Mouse (Mus musculus) limb, embryonic 11.5 days (tissue): ENCODE measurements around the gene Ap3b2. TPM values are rescaled to one million over a fixed set of nuclear protein-coding genes. Genes with fewer than 3 reads are reported as not detected.

Source experiments
- ATAC-seq: fragments of 200-750 bp; cut with Nextera tagmentation; 2 replicates; pipeline ENCODE4 v1.8.0; 2017; ENCODE audit warnings: low read depth; ENCODE audit not compliant: insufficient number of reproducible peaks, low FRiP score, low TSS enrichment
- DNase-seq: peaks from one replicate; pipeline ENCODE4 v3.0.0-alpha.2; 2015; ENCODE audit warnings: low spot score
- H3K27ac ChIP-seq: fragments of 300-500 bp; sonication (generic); replicated peaks from 2 replicates; pipeline ENCODE4 v1.5.1; 2014; ENCODE audit warnings: low read depth, mild to moderate bottlenecking, low read length
- H3K27me3 ChIP-seq: fragments of 300-500 bp; sonication (generic); 2 replicates; pipeline ENCODE4 v1.6.1; 2014; ENCODE audit warnings: mild to moderate bottlenecking, low read length, mixed read lengths; ENCODE audit not compliant: control insufficient read depth, insufficient read depth
- H3K36me3 ChIP-seq: fragments of 300-500 bp; sonication (generic); 2 replicates; pipeline ENCODE4 v1.6.1; 2014; ENCODE audit warnings: mild to moderate bottlenecking, low read length, moderate library complexity, mixed read lengths; ENCODE audit not compliant: control insufficient read depth, insufficient read depth
- H3K4me1 ChIP-seq: fragments of 300-500 bp; sonication (generic); 2 replicates; pipeline ENCODE4 v1.6.1; 2014; ENCODE audit warnings: low read length, mixed read lengths; ENCODE audit not compliant: control insufficient read depth, insufficient read depth
- H3K4me2 ChIP-seq: fragments of 300-500 bp; sonication (generic); 2 replicates; pipeline ENCODE4 v1.6.1; 2014; ENCODE audit warnings: low read depth, mild to moderate bottlenecking, moderate library complexity; ENCODE audit not compliant: severe bottlenecking
- H3K4me3 ChIP-seq: fragments of 300-500 bp; sonication (generic); 2 replicates; pipeline ENCODE4 v1.5.1; 2014; ENCODE audit warnings: low read depth, low read length
- H3K9ac ChIP-seq: fragments of 300-500 bp; sonication (generic); 2 replicates; pipeline ENCODE4 v1.6.1; 2014; ENCODE audit warnings: mild to moderate bottlenecking, low read length
- H3K9me3 ChIP-seq: fragments of 300-500 bp; sonication (generic); 2 replicates; pipeline ENCODE4 v1.6.1; 2016; ENCODE audit warnings: low read length; ENCODE audit not compliant: control insufficient read depth
- WGBS: fragments of 180-500 bp; shearing (Covaris S2); extraction: QIAGEN DNeasy Blood & Tissue Kit; methylation state at CpG from one replicate; pipeline ENCODE4 v1.1.7; 2014; 5-methylcytosine and 5-hydroxymethylcytosine counted together
- microRNA counts: library from miRNA; unstranded; fragments of <30 nt; microRNA quantifications from one replicate; lab custom pipeline; 2016
- polyA plus RNA-seq: library from polyadenylated mRNA; unstranded; fragments of >200 nt; fragmentation: Nextera tagmentation; extraction: Ambion mirVana; gene quantifications from 2 replicates; pipeline ENCODE4 v1.2.1, GENCODE M21; 2014

Gene Ap3b2
- polyA plus RNA-seq, 1 experiment from 2014 or later: 0.21 TPM

- H3K36me3 ChIP-seq: no peaks in the 10 kb centered on the region
- H3K9me3 ChIP-seq: no peaks in the 10 kb centered on the region
- H3K4me1 ChIP-seq: no peaks in the 10 kb centered on the region
- H3K27me3 ChIP-seq: no peaks in the 10 kb centered on the region
- no peak overlapping the region for H3K4me2 ChIP-seq
- H3K4me3 ChIP-seq: no peak overlapping the region
- H3K27ac ChIP-seq: no peak overlapping the region
- H3K9ac ChIP-seq: no peak overlapping the region
- WGBS: 2% methylated on average over 4 of the region's 4 CpGs
- DNase-seq: peak; percentile 81
- no peak for ATAC-seq
Measured at GRCm38 (mm10) chr7:81464116-81464515, 29.6 kb downstream of the Ap3b2 start.

- no peak for ATAC-seq
- H3K4me2 ChIP-seq: no peak overlapping the region
Measured at GRCm38 (mm10) chr7:81462815-81463214, 30.9 kb downstream of the Ap3b2 start.

GRCm38 (mm10) chr7:81455155-81455651 is 38.5 kb downstream of the Ap3b2 start, which contains the start of gene Cpeb1:
Gene Cpeb1 (minus strand): TSS chr7:81455465.
- no peaks in the 10 kb centered on the region for H3K36me3 ChIP-seq
- peak within 1 kb of the TSS; percentile 78 for H3K4me2 ChIP-seq
- H3K27me3 ChIP-seq: peaks cover 50% of the 10 kb centered on the region
- ATAC-seq (no peak), DNase-seq (peak; percentile 56)
- no peak within 1 kb of the TSS for H3K27ac ChIP-seq
- under 1% methylated on average over 28 of the region's 28 CpGs for WGBS
- H3K9me3 ChIP-seq: no peaks in the 10 kb centered on the region
- peaks cover 11% of the 10 kb centered on the region for H3K4me1 ChIP-seq
- H3K9ac ChIP-seq: no peak within 1 kb of the TSS
- H3K4me3 ChIP-seq: peak within 1 kb of the TSS; percentile 37

More at GRCm38 (mm10) chr7:81462815-81463214, 30.9 kb downstream of the Ap3b2 start:
- Histone ChIP-seq H3K27ac (no peak overlapping the region), H3K4me3 (no peak overlapping the region), H3K4me1 (no peaks in the 10 kb centered on the region), H3K27me3 (no peaks in the 10 kb centered on the region), H3K9me3 (no peaks in the 10 kb centered on the region), H3K36me3 (no peaks in the 10 kb centered on the region), H3K9ac (no peak overlapping the region)
- DNase-seq: no peak
- 80% methylated on average over 3 of the region's 3 CpGs for WGBS

GRCm38 (mm10) chr7:81454331-81455039 is 39.2 kb downstream of the Ap3b2 start:
- H3K36me3 ChIP-seq: no peaks in the 10 kb centered on the region
- no peaks in the 10 kb centered on the region for H3K9me3 ChIP-seq
- no peak overlapping the region for H3K27ac ChIP-seq
- WGBS: 2% methylated on average over 48 of the region's 87 CpGs
- peaks cover 50% of the 10 kb centered on the region for H3K27me3 ChIP-seq
- H3K4me3 ChIP-seq: peak overlapping the region; percentile 37
- DNase-seq (peak; percentile 40), ATAC-seq (no peak)
- peaks cover 11% of the 10 kb centered on the region for H3K4me1 ChIP-seq
- H3K9ac ChIP-seq: no peak overlapping the region
- H3K4me2 ChIP-seq: peak overlapping the region; percentile 78

GRCm38 (mm10) chr7:81453443-81454274 is 40.1 kb downstream of the Ap3b2 start:
- Histone ChIP-seq H3K27ac (no peak overlapping the region), H3K36me3 (no peaks in the 10 kb centered on the region), H3K9me3 (no peaks in the 10 kb centered on the region), H3K9ac (no peak overlapping the region), H3K4me1 (peaks cover 11% of the 10 kb centered on the region), H3K4me2 (peak overlapping the region; percentile 78), H3K27me3 (peaks cover 50% of the 10 kb centered on the region), H3K4me3 (peak overlapping the region; percentile 37)
- DNase-seq (peak; percentile 63), ATAC-seq (peak; percentile 54; the same call in 1 of the 2 replicates)
- WGBS: 3% methylated on average over 83 of the region's 84 CpGs

GRCm38 (mm10) chr7:81452971-81453441 is 40.7 kb downstream of the Ap3b2 start:
- DNase-seq (peak; percentile 61), ATAC-seq (peak; percentile 62; the same call in 1 of the 2 replicates)
- Histone ChIP-seq H3K4me2 (peak overlapping the region; percentile 78), H3K4me1 (peaks cover 11% of the 10 kb centered on the region), H3K27me3 (peaks cover 50% of the 10 kb centered on the region), H3K36me3 (no peaks in the 10 kb centered on the region), H3K9me3 (no peaks in the 10 kb centered on the region), H3K27ac (no peak overlapping the region), H3K4me3 (no peak overlapping the region), H3K9ac (no peak overlapping the region)
- WGBS: 2% methylated on average over 21 of the region's 21 CpGs

MicroRNA genes within 50 kb of the gene (microRNA counts, 519-probe panel; counts per million panel counts)
- microRNA mmu-miR-1839-3p (lab: Ali Mortazavi, UCI): not detected
- microRNA mmu-miR-1839-5p (lab: Ali Mortazavi, UCI): 2,582 counts per million, percentile 25 among the panel's probes with 10 or more counts

Other genes starting within 250 kb of the Ap3b2 start
- 1,441 and 1,453 TPM in 2 replicates for gene Rps17, start 148.7 kb downstream of the Ap3b2 start, polyA plus RNA-seq
- gene Cpeb1, start 38.5 kb downstream of the Ap3b2 start, polyA plus RNA-seq: 0.12 and 0.35 TPM in 2 replicates
- gene BC048679, start 4.4 kb upstream of the Ap3b2 start, polyA plus RNA-seq: not detected in 2 replicates
- 0.04 and 0.07 TPM in 2 replicates for gene Fsd2, start 73.0 kb upstream of the Ap3b2 start, polyA plus RNA-seq
- gene Whamm, start 77.3 kb upstream of the Ap3b2 start, polyA plus RNA-seq: 4.4 and 5.6 TPM in 2 replicates
- 33.5 and 36.0 TPM in 2 replicates for gene Homer2, start 213.6 kb upstream of the Ap3b2 start, polyA plus RNA-seq